Mouse (Mus musculus): ENCODE results near the gene Limch1. TPM values are rescaled to one million over a fixed set of nuclear protein-coding genes. Genes with fewer than 3 reads are reported as not detected.

The Limch1 gene
- polyA plus RNA-seq, 1 experiment = not detected

GRCm38 (mm10) chr5:66968925-66969711 is 223.5 kb downstream of the Limch1 start:
- H3K4me3 ChIP-seq (ENCODE audit: insufficient read depth, low read length) = no peak overlapping the region
- TF ChIP-seq POLR2A (IDR thresholded peaks at IDR 0.05; ENCODE audit: borderline replicate concordance, low read depth, low read length) (no peak), CTCF (IDR thresholded peaks at IDR 0.05; ENCODE audit: low read depth, low read length) (no peak)

GRCm38 (mm10) chr5:66975621-66976020 is 230.0 kb downstream of the Limch1 start:
- Histone ChIP-seq H3K4me1 (ENCODE audit: control insufficient read depth, insufficient read depth, low read length) (peaks cover 18% of the 10 kb centered on the region), H3K27ac (ENCODE audit: insufficient read depth, low read depth, low read length) (no peak overlapping the region), H3K4me3 (ENCODE audit: insufficient read depth, low read length) (no peak overlapping the region)
- TF ChIP-seq CTCF (IDR thresholded peaks at IDR 0.05; ENCODE audit: low read depth, low read length) = no peak
- TF ChIP-seq POLR2A (IDR thresholded peaks at IDR 0.05; ENCODE audit: borderline replicate concordance, low read depth, low read length) = no peak

More at GRCm38 (mm10) chr5:66968925-66969711, 223.5 kb downstream of the Limch1 start:
- H3K4me1 ChIP-seq (ENCODE audit: control insufficient read depth, insufficient read depth, low read length) = peaks cover 9% of the 10 kb centered on the region
- H3K27ac ChIP-seq (ENCODE audit: insufficient read depth, low read depth, low read length) = no peak overlapping the region

- Histone ChIP-seq H3K4me1 (ENCODE audit: control insufficient read depth, insufficient read depth, low read length) (peaks cover 20% of the 10 kb centered on the region), H3K4me3 (ENCODE audit: insufficient read depth, low read length) (peak overlapping the region; percentile 12), H3K27ac (ENCODE audit: insufficient read depth, low read depth, low read length) (peak overlapping the region; percentile 67)
- TF ChIP-seq CTCF (IDR thresholded peaks at IDR 0.05; ENCODE audit: low read depth, low read length) (no peak), POLR2A (IDR thresholded peaks at IDR 0.05; ENCODE audit: borderline replicate concordance, low read depth, low read length) (no peak)
Observed at GRCm38 (mm10) chr5:66979332-66980218, 233.9 kb downstream of the Limch1 start.

GRCm38 (mm10) chr5:66980862-66981261 is 235.2 kb downstream of the Limch1 start:
- Histone ChIP-seq H3K4me3 (ENCODE audit: insufficient read depth, low read length) (no peak overlapping the region), H3K4me1 (ENCODE audit: control insufficient read depth, insufficient read depth, low read length) (peaks cover 20% of the 10 kb centered on the region), H3K27ac (ENCODE audit: insufficient read depth, low read depth, low read length) (no peak overlapping the region)
- TF ChIP-seq CTCF (IDR thresholded peaks at IDR 0.05; ENCODE audit: low read depth, low read length) (no peak), POLR2A (IDR thresholded peaks at IDR 0.05; ENCODE audit: borderline replicate concordance, low read depth, low read length) (no peak)

- Histone ChIP-seq H3K27ac (ENCODE audit: insufficient read depth, low read depth, low read length) (no peak overlapping the region), H3K4me1 (ENCODE audit: control insufficient read depth, insufficient read depth, low read length) (peaks cover 20% of the 10 kb centered on the region), H3K4me3 (ENCODE audit: insufficient read depth, low read length) (no peak overlapping the region)
- no peak for TF ChIP-seq CTCF (IDR thresholded peaks at IDR 0.05; ENCODE audit: low read depth, low read length)
- TF ChIP-seq POLR2A (IDR thresholded peaks at IDR 0.05; ENCODE audit: borderline replicate concordance, low read depth, low read length) = no peak
Observed at GRCm38 (mm10) chr5:66983104-66983503, 237.5 kb downstream of the Limch1 start.

GRCm38 (mm10) chr5:66988926-66989325 is 243.3 kb downstream of the Limch1 start:
- no peak for TF ChIP-seq CTCF (IDR thresholded peaks at IDR 0.05; ENCODE audit: low read depth, low read length)
- TF ChIP-seq POLR2A (IDR thresholded peaks at IDR 0.05; ENCODE audit: borderline replicate concordance, low read depth, low read length) = no peak
- H3K27ac ChIP-seq (ENCODE audit: insufficient read depth, low read depth, low read length) = no peak overlapping the region
- H3K4me3 ChIP-seq (ENCODE audit: insufficient read depth, low read length) = no peak overlapping the region
- no peaks in the 10 kb centered on the region for H3K4me1 ChIP-seq (ENCODE audit: control insufficient read depth, insufficient read depth, low read length)

- Histone ChIP-seq H3K4me1 (ENCODE audit: control insufficient read depth, insufficient read depth, low read length) (no peaks in the 10 kb centered on the region), H3K4me3 (ENCODE audit: insufficient read depth, low read length) (no peak overlapping the region), H3K27ac (ENCODE audit: insufficient read depth, low read depth, low read length) (no peak overlapping the region)
- no peak for TF ChIP-seq CTCF (IDR thresholded peaks at IDR 0.05; ENCODE audit: low read depth, low read length)
- TF ChIP-seq POLR2A (IDR thresholded peaks at IDR 0.05; ENCODE audit: borderline replicate concordance, low read depth, low read length) = no peak
Observed at GRCm38 (mm10) chr5:66989531-66989930, 243.9 kb downstream of the Limch1 start.

GRCm38 (mm10) chr5:66992401-66992800 is 246.8 kb downstream of the Limch1 start:
- H3K4me3 ChIP-seq (ENCODE audit: insufficient read depth, low read length) = no peak overlapping the region
- TF ChIP-seq POLR2A (IDR thresholded peaks at IDR 0.05; ENCODE audit: borderline replicate concordance, low read depth, low read length) (no peak), CTCF (IDR thresholded peaks at IDR 0.05; ENCODE audit: low read depth, low read length) (no peak)
- H3K27ac ChIP-seq (ENCODE audit: insufficient read depth, low read depth, low read length) = no peak overlapping the region
- no peaks in the 10 kb centered on the region for H3K4me1 ChIP-seq (ENCODE audit: control insufficient read depth, insufficient read depth, low read length)

GRCm38 (mm10) chr5:66993076-66993475 is 247.4 kb downstream of the Limch1 start:
- no peaks in the 10 kb centered on the region for H3K4me1 ChIP-seq (ENCODE audit: control insufficient read depth, insufficient read depth, low read length)
- TF ChIP-seq POLR2A (IDR thresholded peaks at IDR 0.05; ENCODE audit: borderline replicate concordance, low read depth, low read length) (no peak), CTCF (IDR thresholded peaks at IDR 0.05; ENCODE audit: low read depth, low read length) (no peak)
- H3K27ac ChIP-seq (ENCODE audit: insufficient read depth, low read depth, low read length) = no peak overlapping the region
- H3K4me3 ChIP-seq (ENCODE audit: insufficient read depth, low read length) = no peak overlapping the region

- TF ChIP-seq CTCF (IDR thresholded peaks at IDR 0.05; ENCODE audit: low read depth, low read length) (no peak), POLR2A (IDR thresholded peaks at IDR 0.05; ENCODE audit: borderline replicate concordance, low read depth, low read length) (no peak)
Observed at GRCm38 (mm10) chr5:66996124-66996523, 250.5 kb downstream of the Limch1 start.

More at GRCm38 (mm10) chr5:66996124-66996523, 250.5 kb downstream of the Limch1 start:
- Histone ChIP-seq H3K27ac (ENCODE audit: insufficient read depth, low read depth, low read length) (no peak overlapping the region), H3K4me3 (ENCODE audit: insufficient read depth, low read length) (no peak overlapping the region), H3K4me1 (ENCODE audit: control insufficient read depth, insufficient read depth, low read length) (no peaks in the 10 kb centered on the region)

Measured in bone marrow macrophage, adult 2 months (primary cell).